Mouse (Mus musculus): ENCODE measurements at regions not wholly inside any gene's neighbourhood (a gene's known extent, or its start where the extent isn't known, plus 50 kb on each side); places are given as distances from the start of the nearest gene placed in this dataset.
A peak's percentile ranks its signal among the peaks of the same experiment; 100 is the strongest.

GRCm38 (mm10) chr19:49375754-49376619, 1170.2 kb downstream of the Sorcs3 start:
- no peak for DNase-seq (ENCODE audit: low spot score in 2 of 2)

DNA sequence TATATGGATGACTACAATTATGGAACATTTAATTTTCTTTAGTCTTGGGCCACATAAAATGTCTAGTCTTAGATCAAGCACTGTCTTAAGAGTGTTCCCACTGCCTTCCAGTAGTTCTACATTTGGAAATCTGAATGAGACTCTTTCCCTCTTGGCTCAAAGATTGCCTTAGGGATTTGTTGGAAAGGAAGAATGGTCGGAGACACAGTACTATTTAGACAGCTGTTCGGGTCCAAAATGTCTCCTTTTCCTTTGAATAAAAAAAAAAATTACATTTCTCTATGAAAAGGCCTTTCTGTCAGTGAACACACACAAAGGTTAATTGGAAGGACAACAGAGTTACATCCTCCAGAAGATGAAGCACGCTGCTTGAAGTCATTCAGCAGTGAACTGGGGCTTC, 1173.8 kb downstream of the Sorcs3 start:
- DNase-seq (ENCODE audit: low spot score in 2 of 2): peak; percentile 18 to 32

DNA sequence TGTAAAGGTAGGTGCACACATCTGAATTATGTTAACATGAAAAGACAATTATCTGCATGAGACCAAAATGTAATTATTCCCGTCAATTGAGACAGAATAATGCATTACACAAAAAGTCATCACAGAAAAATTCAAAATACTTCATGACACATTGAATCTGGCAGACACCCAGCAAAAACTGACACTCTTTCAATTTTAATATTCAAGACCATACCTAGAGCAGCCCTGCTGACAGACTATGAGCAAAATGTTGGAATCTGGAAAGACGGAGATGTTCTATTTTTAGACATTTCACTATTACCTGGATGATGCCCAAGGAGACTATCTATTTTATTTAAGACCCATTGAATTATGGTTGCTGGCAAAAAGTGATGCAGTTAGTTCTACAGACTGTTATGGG, 1190.4 kb downstream of the Sorcs3 start:
- DNase-seq (ENCODE audit: low spot score in 2 of 2): no peak

DNA sequence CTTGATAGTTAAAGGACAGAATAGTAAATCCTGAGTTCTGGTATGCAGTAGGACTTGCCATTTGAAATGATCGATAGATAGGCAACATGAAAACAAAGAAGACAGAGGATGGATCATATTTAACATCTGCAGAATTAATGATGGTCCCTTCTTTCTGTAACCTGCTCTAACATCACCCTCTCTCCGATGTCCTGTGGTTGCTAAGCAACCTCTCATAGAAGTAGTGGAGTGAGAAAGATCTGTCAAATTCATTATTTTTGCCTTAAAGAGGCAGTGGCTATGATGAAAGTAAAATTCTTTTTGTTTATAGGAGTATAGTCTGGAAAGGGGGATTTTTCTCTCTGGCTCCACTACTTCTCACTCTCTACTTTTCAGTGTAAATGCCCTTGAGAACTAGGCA, 1209.5 kb downstream of the Sorcs3 start:
- no peak for DNase-seq (ENCODE audit: low spot score in 2 of 2)

DNA sequence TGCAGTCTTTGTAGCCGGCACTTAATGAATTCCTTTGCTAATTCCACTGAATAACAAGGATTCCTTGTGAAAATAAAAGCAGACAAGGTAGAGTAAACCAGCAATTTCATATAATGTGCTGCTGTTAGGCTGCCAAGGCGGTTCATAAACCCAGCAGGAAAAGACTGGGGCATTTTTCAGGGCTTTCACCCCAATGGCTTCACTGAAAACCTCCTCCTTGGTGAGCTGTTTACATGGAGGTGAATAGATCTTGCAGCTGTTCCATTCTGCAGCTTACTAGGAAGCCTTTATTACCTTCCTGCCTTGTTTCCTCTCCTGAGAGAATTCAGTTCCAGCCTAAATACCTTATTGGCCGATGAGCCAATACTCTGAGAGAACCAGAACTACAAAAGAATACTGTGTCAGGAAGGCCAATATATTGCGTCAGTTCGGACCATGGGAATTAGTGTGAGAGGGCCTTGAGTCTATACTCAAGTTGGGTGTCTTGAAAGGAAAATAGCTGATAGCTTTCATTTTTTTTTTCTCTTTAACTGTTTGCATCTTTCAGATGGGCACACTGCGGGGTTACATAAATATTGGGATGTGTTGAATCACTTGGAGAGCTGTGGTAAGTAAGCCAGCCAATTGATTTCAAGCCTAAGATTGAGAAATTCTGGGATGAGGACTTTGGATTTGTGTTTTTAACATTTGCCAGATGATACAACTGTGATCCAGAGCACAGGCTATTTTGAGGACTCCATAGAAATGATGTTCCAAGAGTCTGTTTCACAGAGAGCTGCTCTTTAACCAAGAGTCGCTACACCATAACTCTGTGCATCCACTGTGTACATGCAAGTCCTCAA, 1217.5 kb downstream of the Sorcs3 start:
- peak; percentile 12 to 17 for DNase-seq (ENCODE audit: low spot score in 2 of 2)
